Mouse (Mus musculus): Measurements from ENCODE around the gene Runx1. TPM values are rescaled to one million over a fixed set of nuclear protein-coding genes. Genes with fewer than 3 reads are reported as not detected.

Gene Runx1
- polyA plus RNA-seq, 1 experiment = 4.3 TPM

- peaks cover 38% of the 10 kb centered on the region for H3K4me1 ChIP-seq (ENCODE audit: control insufficient read depth)
- H3K36me3 ChIP-seq (ENCODE audit: control insufficient read depth) = no peaks in the 10 kb centered on the region; the same call in 1 of the 2 replicates
Observed at GRCm38 (mm10) chr16:92753139-92753538, 72.8 kb downstream of the Runx1 start.

GRCm38 (mm10) chr16:92748272-92748671, 77.7 kb downstream of the Runx1 start:
- H3K36me3 ChIP-seq (ENCODE audit: control insufficient read depth) = no peaks in the 10 kb centered on the region
- H3K27me3 ChIP-seq (ENCODE audit: control insufficient read depth) = no peaks in the 10 kb centered on the region
- TF ChIP-seq GATA1 (IDR thresholded peaks at IDR 0.05; ENCODE audit: low read length) = no peak
- no peak for TF ChIP-seq TAL1 (IDR thresholded peaks at IDR 0.05; ENCODE audit: low read length)
- H3K9me3 ChIP-seq (ENCODE audit: control insufficient read depth, low read length) = no peaks in the 10 kb centered on the region
- H3K4me3 ChIP-seq (replicated peaks) = no peak overlapping the region
- H3K4me1 ChIP-seq (ENCODE audit: control insufficient read depth) = peaks cover 15% of the 10 kb centered on the region

More at GRCm38 (mm10) chr16:92753139-92753538, 72.8 kb downstream of the Runx1 start:
- Histone ChIP-seq H3K27me3 (ENCODE audit: control insufficient read depth) (no peaks in the 10 kb centered on the region), H3K9me3 (ENCODE audit: control insufficient read depth, low read length) (no peaks in the 10 kb centered on the region), H3K4me3 (replicated peaks) (no peak overlapping the region)
- TF ChIP-seq GATA1 (IDR thresholded peaks at IDR 0.05; ENCODE audit: low read length) (no peak), TAL1 (IDR thresholded peaks at IDR 0.05; ENCODE audit: low read length) (no peak)

- peaks cover 13% of the 10 kb centered on the region for H3K4me1 ChIP-seq (ENCODE audit: control insufficient read depth)
- no peaks in the 10 kb centered on the region for H3K9me3 ChIP-seq (ENCODE audit: control insufficient read depth, low read length)
- H3K27me3 ChIP-seq (ENCODE audit: control insufficient read depth) = no peaks in the 10 kb centered on the region
- no peak overlapping the region for H3K4me3 ChIP-seq (replicated peaks)
- TF ChIP-seq GATA1 (IDR thresholded peaks at IDR 0.05; ENCODE audit: low read length) = no peak
- no peak for TF ChIP-seq TAL1 (IDR thresholded peaks at IDR 0.05; ENCODE audit: low read length)
- no peaks in the 10 kb centered on the region for H3K36me3 ChIP-seq (ENCODE audit: control insufficient read depth)
Observed at GRCm38 (mm10) chr16:92747062-92747461, 78.9 kb downstream of the Runx1 start.

GRCm38 (mm10) chr16:92745239-92745638, 80.7 kb downstream of the Runx1 start:
- no peak for TF ChIP-seq TAL1 (IDR thresholded peaks at IDR 0.05; ENCODE audit: low read length)
- no peak for TF ChIP-seq GATA1 (IDR thresholded peaks at IDR 0.05; ENCODE audit: low read length)
- Histone ChIP-seq H3K36me3 (ENCODE audit: control insufficient read depth) (no peaks in the 10 kb centered on the region), H3K27me3 (ENCODE audit: control insufficient read depth) (no peaks in the 10 kb centered on the region), H3K4me3 (replicated peaks) (no peak overlapping the region), H3K9me3 (ENCODE audit: control insufficient read depth, low read length) (no peaks in the 10 kb centered on the region), H3K4me1 (ENCODE audit: control insufficient read depth) (peaks cover 16% of the 10 kb centered on the region)

GRCm38 (mm10) chr16:92744172-92744777, 81.7 kb downstream of the Runx1 start:
- H3K36me3 ChIP-seq (ENCODE audit: control insufficient read depth) = no peaks in the 10 kb centered on the region
- TF ChIP-seq GATA1 (IDR thresholded peaks at IDR 0.05; ENCODE audit: low read length) = no peak
- no peak for TF ChIP-seq TAL1 (IDR thresholded peaks at IDR 0.05; ENCODE audit: low read length)
- H3K9me3 ChIP-seq (ENCODE audit: control insufficient read depth, low read length) = no peaks in the 10 kb centered on the region
- peaks cover 14% of the 10 kb centered on the region for H3K4me1 ChIP-seq (ENCODE audit: control insufficient read depth)
- no peaks in the 10 kb centered on the region for H3K27me3 ChIP-seq (ENCODE audit: control insufficient read depth)
- no peak overlapping the region for H3K4me3 ChIP-seq (replicated peaks)

- H3K9me3 ChIP-seq (ENCODE audit: control insufficient read depth, low read length) = no peaks in the 10 kb centered on the region
- no peaks in the 10 kb centered on the region for H3K27me3 ChIP-seq (ENCODE audit: control insufficient read depth)
- no peaks in the 10 kb centered on the region for H3K36me3 ChIP-seq (ENCODE audit: control insufficient read depth)
- no peak overlapping the region for H3K4me3 ChIP-seq (replicated peaks)
- peaks cover 14% of the 10 kb centered on the region for H3K4me1 ChIP-seq (ENCODE audit: control insufficient read depth)
- TF ChIP-seq TAL1 (IDR thresholded peaks at IDR 0.05; ENCODE audit: low read length) (no peak), GATA1 (IDR thresholded peaks at IDR 0.05; ENCODE audit: low read length) (no peak)
Observed at GRCm38 (mm10) chr16:92743755-92744154, 82.2 kb downstream of the Runx1 start.

- TF ChIP-seq GATA1 (IDR thresholded peaks at IDR 0.05; ENCODE audit: low read length) = no peak
- no peak for TF ChIP-seq TAL1 (IDR thresholded peaks at IDR 0.05; ENCODE audit: low read length)
- no peaks in the 10 kb centered on the region for H3K27me3 ChIP-seq (ENCODE audit: control insufficient read depth)
- no peaks in the 10 kb centered on the region for H3K36me3 ChIP-seq (ENCODE audit: control insufficient read depth)
- H3K4me3 ChIP-seq (replicated peaks) = no peak overlapping the region
- no peaks in the 10 kb centered on the region for H3K9me3 ChIP-seq (ENCODE audit: control insufficient read depth, low read length)
- H3K4me1 ChIP-seq (ENCODE audit: control insufficient read depth) = peaks cover 14% of the 10 kb centered on the region
Observed at GRCm38 (mm10) chr16:92741342-92741741, 84.6 kb downstream of the Runx1 start.

- Histone ChIP-seq H3K27me3 (ENCODE audit: control insufficient read depth) (no peaks in the 10 kb centered on the region), H3K9me3 (ENCODE audit: control insufficient read depth, low read length) (no peaks in the 10 kb centered on the region), H3K4me3 (replicated peaks) (no peak overlapping the region), H3K4me1 (ENCODE audit: control insufficient read depth) (peaks cover 14% of the 10 kb centered on the region), H3K36me3 (ENCODE audit: control insufficient read depth) (no peaks in the 10 kb centered on the region)
- TF ChIP-seq GATA1 (IDR thresholded peaks at IDR 0.05; ENCODE audit: low read length) = no peak
- no peak for TF ChIP-seq TAL1 (IDR thresholded peaks at IDR 0.05; ENCODE audit: low read length)
Observed at GRCm38 (mm10) chr16:92740541-92740940, 85.4 kb downstream of the Runx1 start.

GRCm38 (mm10) chr16:92739997-92740396, 86.0 kb downstream of the Runx1 start:
- TF ChIP-seq TAL1 (IDR thresholded peaks at IDR 0.05; ENCODE audit: low read length) = no peak
- TF ChIP-seq GATA1 (IDR thresholded peaks at IDR 0.05; ENCODE audit: low read length) = no peak
- Histone ChIP-seq H3K9me3 (ENCODE audit: control insufficient read depth, low read length) (no peaks in the 10 kb centered on the region), H3K27me3 (ENCODE audit: control insufficient read depth) (no peaks in the 10 kb centered on the region), H3K4me3 (replicated peaks) (no peak overlapping the region), H3K36me3 (ENCODE audit: control insufficient read depth) (no peaks in the 10 kb centered on the region), H3K4me1 (ENCODE audit: control insufficient read depth) (peaks cover 13% of the 10 kb centered on the region)

Measured in erythroblast, embryonic 14.5 days (primary cell).